Mouse (Mus musculus): ENCODE measurements around the gene Kcnk3.

The Kcnk3 gene

DNA sequence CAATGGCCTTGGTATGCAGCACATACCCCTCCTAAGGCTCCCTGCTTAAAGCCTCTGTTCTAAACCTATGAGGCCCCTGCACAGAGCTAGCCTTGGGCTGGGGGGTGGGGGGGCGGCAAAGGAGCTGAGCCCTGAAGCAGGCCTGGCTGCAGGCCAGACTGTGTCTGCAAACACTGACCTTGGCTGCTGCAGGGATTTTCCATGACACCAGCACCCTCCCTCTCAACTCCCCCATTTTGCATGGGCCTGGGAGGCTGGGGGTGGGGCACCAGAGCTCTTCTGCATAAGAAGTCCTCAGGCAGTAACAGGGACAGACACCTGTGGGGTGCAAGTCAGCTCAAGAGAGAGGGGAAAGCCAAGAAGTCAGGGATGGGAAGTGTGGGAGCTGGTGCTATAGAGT lies 26.3 kb downstream of the Kcnk3 start:
- no peak for DNase-seq (ENCODE audit: low spot score)

DNA sequence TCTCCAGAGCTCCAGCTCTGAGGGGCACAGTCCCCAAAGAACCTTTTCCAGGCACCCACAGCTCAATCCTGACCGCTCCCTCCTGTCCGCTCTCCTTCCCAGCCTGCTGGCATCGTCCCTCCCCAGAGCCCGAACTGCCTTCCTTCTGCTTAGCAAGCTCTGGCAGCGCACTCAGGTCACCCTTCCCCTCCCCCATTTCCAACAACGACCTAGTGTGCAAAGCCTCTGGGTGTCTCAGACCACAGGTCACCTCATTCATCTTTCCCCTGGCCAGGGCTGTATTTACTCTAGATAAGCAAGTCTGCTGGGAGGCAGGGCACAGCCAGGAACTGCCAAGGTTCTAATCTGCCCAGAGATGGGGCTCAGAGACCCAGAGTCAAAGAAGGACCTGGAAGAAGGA lies 27.4 kb downstream of the Kcnk3 start:
- no peak for DNase-seq (ENCODE audit: low spot score)

- DNase-seq (ENCODE audit: low spot score), result no peak
Observed at GRCm38 (mm10) chr5:30615819-30616218, 27.8 kb downstream of the Kcnk3 start.

- no peak for DNase-seq (ENCODE audit: low spot score)
Observed at GRCm38 (mm10) chr5:30616644-30617043, 28.7 kb downstream of the Kcnk3 start.

DNA sequence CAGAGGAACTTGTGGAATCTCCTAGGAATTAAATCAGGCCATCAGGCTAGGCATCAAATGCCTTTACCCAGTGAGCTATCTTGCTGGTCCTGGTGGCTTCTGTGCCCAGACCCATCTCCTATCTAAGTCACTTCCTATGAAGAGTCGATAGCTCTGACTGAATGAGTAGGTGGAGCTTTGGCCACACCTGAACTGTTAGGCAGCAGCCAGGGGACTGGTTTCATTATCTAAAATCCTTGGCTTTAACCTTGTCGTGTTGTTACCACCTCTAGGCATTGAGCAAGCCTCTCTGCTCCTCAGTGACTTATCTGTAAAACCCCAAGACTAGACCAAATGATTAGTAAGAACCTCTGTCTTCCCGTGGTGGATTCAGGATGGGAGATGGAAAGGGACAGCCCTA lies 29.4 kb downstream of the Kcnk3 start:
- DNase-seq (ENCODE audit: low spot score), result no peak

- DNase-seq (ENCODE audit: low spot score), result no peak
Observed at GRCm38 (mm10) chr5:30617851-30618250, 29.9 kb downstream of the Kcnk3 start.

- DNase-seq (ENCODE audit: low spot score), result no peak
Observed at GRCm38 (mm10) chr5:30618376-30619003, 30.5 kb downstream of the Kcnk3 start.

- DNase-seq (ENCODE audit: low spot score), result no peak
Observed at GRCm38 (mm10) chr5:30619211-30619610, 31.2 kb downstream of the Kcnk3 start.

- no peak for DNase-seq (ENCODE audit: low spot score)
Observed at GRCm38 (mm10) chr5:30620567-30620966, 32.6 kb downstream of the Kcnk3 start.

DNA sequence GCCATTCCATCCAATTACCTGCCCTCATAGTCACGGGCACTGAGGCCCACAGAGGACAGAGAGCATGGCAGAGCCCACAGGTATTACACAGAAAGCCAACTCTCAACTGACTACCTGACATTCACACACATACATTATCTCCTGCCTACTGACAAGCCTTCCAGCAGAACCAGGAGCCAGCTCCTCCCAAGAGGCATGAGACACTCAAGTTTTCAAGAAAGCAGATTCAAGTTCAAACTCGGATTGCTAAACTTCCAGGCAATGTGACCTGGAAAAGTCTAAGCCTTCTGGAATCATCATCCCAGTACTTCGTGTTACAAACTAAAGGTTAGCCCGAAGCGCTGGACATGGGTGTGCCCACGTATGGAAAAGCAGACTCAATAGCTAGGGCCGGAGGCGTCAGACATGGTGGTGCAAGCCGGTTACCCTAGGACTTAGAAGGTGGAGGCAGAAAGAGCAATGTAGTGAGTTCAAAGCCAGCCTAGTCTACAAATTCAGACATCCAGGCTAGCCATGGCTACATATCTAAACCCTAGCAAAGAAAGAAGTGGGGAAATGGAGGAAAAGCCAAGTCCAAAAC lies 33.3 kb downstream of the Kcnk3 start:
- no peak for DNase-seq (ENCODE audit: low spot score)

GRCm38 (mm10) chr5:30621844-30622176 lies 33.8 kb downstream of the Kcnk3 start:
- DNase-seq (ENCODE audit: low spot score), result no peak

- DNase-seq (ENCODE audit: low spot score), result no peak
Observed at GRCm38 (mm10) chr5:30622177-30622840, 34.3 kb downstream of the Kcnk3 start.

DNA sequence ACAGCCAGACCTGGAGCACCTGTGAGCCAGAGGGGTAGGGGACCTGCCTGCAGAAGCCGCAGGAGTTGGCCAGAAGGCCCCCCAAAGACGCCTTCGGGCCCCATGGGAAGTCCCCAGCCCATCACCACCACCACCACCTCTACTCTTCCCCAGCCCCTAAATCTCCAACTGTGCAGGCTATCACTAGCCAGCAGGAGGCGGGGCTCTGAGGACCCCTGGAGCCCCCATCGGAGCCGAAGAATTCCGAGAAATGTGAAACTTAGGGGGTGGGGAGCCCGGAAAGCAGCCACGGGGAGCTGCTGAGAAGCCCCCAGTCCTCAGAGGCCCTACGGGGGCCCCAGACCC lies 34.8 kb downstream of the Kcnk3 start:
- DNase-seq (ENCODE audit: low spot score), result no peak

- no peak for DNase-seq (ENCODE audit: low spot score)
Observed at GRCm38 (mm10) chr5:30623380-30623779, 35.4 kb downstream of the Kcnk3 start.

DNA sequence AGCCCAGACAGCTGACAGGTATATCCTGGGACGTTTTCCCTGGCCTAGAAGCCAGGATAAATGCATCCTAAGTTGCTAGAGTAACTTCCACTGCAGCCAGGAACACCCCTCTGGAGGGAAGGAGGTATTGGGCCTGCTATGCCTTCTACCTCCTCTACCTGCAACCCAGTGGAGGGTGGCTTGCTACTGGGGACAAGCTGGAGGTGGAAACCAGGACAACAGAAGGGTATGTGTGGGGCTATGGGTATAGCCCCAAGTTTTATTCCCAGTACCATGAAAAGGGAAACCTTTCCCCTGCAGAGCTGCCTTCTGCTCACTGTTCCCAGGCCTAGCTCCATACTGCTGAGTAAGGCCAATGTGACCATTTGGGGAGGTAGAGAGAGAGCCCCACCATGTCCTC lies 36.3 kb downstream of the Kcnk3 start:
- no peak for DNase-seq (ENCODE audit: low spot score)

DNA sequence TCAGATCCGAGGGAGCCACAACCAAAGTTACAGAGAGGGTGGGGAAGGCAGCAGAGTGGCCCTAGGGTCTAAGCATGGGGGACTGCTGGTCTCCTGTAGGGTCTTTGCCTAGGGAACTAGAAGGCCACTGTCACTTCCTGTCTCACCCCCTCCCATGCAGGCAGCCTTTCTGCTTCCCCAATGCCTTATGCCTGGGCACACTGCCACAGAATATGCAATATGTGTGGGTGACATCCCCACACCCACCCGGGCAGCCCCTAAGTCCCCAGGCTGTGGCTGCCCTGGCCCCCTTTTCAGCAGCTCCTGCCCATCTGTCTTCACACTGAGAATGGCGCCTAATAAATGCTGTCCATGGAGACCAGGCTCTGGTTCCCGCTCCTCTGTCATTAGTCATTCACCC lies 36.9 kb downstream of the Kcnk3 start:
- no peak for DNase-seq (ENCODE audit: low spot score)

- no peak for DNase-seq (ENCODE audit: low spot score)
Observed at GRCm38 (mm10) chr5:30625379-30625778, 37.4 kb downstream of the Kcnk3 start.

DNA sequence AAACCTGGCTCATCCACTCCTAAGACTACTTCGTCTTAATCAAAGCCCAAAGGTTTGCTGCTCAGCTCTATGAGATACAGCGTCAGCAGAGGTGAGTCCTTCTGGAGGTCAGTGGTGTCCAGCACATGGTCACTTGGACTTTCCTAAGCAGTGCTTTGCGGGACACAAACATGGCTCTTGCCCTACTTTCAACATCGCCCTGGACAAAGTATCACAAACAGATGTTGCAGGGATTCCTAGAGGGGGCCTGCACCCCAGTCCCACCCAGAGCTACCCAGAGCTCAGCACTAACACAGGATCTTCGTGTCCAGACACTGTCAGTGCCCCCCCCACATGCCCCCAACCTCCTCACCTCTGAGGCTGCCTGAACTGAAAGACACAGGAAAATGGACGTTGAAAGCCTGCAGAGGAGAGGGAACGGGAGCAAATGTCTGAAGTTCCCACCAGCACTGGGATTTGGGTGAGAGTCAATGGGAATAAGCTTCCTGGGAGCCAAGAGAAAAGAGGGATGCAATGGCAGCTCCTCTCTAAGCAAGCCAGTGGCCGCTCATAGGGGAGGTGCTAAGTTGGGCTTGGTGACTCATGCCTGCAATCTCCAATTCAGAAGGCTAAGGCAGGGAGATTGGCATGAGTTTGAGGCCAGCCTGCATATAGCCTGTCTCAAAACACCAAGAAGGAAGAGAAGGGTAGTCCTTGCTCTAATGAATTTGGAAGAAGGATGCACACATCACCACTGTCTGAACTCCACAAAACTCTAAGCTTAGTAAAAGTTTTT lies 38.5 kb downstream of the Kcnk3 start:
- no peak for DNase-seq (ENCODE audit: low spot score)

- no peak for DNase-seq (ENCODE audit: low spot score)
Observed at GRCm38 (mm10) chr5:30628511-30628910, 40.5 kb downstream of the Kcnk3 start.

DNA sequence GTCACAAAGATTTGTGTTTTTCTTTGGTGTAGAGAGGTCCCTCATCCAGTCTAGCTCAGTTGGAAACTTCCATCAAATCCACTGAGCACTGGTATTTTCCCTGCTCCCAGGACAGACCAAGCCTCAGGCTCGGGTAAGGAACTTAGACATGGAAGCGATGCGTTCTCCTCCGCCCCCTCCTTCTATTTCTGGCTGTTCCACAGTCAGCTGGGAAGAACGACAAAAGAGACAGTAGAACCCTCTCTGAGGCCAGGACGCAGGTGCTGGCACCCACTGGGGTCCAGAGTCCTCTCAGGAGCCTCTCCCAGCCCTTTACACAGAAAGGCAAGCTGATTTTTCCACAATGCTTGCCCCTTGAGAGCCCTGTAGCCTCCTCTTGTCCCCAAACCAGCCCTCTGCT lies 42.4 kb downstream of the Kcnk3 start:
- DNase-seq (ENCODE audit: low spot score), result no peak

- DNase-seq (ENCODE audit: low spot score), result no peak
Observed at GRCm38 (mm10) chr5:30632134-30632533, 44.2 kb downstream of the Kcnk3 start.

DNA sequence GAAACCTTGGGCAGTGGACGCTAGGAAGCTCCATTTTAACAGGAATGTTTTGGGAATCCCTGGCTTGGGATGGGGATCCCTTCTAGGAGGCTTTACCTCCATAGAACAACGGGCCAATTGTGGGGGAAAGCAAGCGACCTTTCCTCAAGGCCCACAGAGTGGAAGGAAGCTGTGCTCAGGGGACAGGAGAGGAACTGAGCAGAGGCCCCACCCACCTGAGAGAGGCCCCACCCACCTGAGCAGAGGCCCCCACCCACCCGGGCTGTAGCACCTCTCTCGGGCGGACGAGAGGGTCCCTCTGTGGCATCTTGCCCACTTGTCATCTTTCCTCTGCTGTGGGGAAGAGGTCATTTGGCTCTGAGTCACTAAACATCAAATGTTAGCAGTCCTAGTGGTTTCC lies 49.0 kb downstream of the Kcnk3 start:
- DNase-seq (ENCODE audit: low spot score), result no peak

GRCm38 (mm10) chr5:30638041-30638440 lies 50.1 kb downstream of the Kcnk3 start:
- DNase-seq (ENCODE audit: low spot score), result peak; percentile 83
